Mouse (Mus musculus) spleen, embryonic (tissue): Measurements from ENCODE around the gene Tulp1.

Source experiments
- CTCF ChIA-PET: fragments of 350-600 bp; sonication (Branson Sonifier 250); formaldehyde crosslinking; loops from one replicate; lab custom pipeline; 2022; lab: Charles Lee

Tulp1 gene

GRCm38 (mm10) chr17:28365122-28365521 is at the start of gene Tulp1:
TSS of gene Tulp1 (minus strand) at chr17:28365222.
- CTCF ChIA-PET, result no interaction called here

GRCm38 (mm10) chr17:28411381-28411960 is 46.4 kb upstream of the Tulp1 start:
- CTCF ChIA-PET, result interaction anchor here (0.5 kb wide), 1 partner anchor 734 kb away, joined by 8 read pairs; no protein-coding TSS in a partner anchor

GRCm38 (mm10) chr17:28410731-28411130 is 45.7 kb upstream of the Tulp1 start:
- CTCF ChIA-PET, result no interaction called here

- CTCF ChIA-PET, result interaction anchor here (0.7 to 1.5 kb wide), 3 partner anchors 116 to 153 kb away, joined by 3 to 9 read pairs (median 3); no protein-coding TSS in a partner anchor
These were observed 43.4 kb upstream of the Tulp1 start for GRCm38 (mm10) chr17:28408251-28408918.

GRCm38 (mm10) chr17:28407418-28408250 is 42.6 kb upstream of the Tulp1 start:
- CTCF ChIA-PET, result interaction anchor here (0.5 to 1.5 kb wide), 3 partner anchors 117 to 130 kb away, joined by 3 to 9 read pairs (median 6); partner anchors contain the start of gene Armc12

- CTCF ChIA-PET, result no interaction called here
These were observed 41.4 kb upstream of the Tulp1 start for GRCm38 (mm10) chr17:28406471-28406870.

- CTCF ChIA-PET, result interaction anchor here (0.7 to 1.0 kb wide), 3 partner anchors 119 to 124 kb away, joined by 3 read pairs; no protein-coding TSS in a partner anchor
These were observed 39.7 kb upstream of the Tulp1 start for GRCm38 (mm10) chr17:28404745-28405144.

GRCm38 (mm10) chr17:28404301-28404700 is 39.3 kb upstream of the Tulp1 start:
- CTCF ChIA-PET, result interaction anchor here (0.7 to 1.0 kb wide), 2 partner anchors 120 to 124 kb away, joined by 3 read pairs; no protein-coding TSS in a partner anchor

GRCm38 (mm10) chr17:28394994-28395393 is 30.0 kb upstream of the Tulp1 start:
- CTCF ChIA-PET, result interaction anchor here (1.6 kb wide), 1 partner anchor 11 kb away, joined by 3 read pairs; no protein-coding TSS in a partner anchor

- CTCF ChIA-PET, result interaction anchor here (0.6 to 1.6 kb wide), 2 partner anchors 12 to 27 kb away, joined by 3 to 9 read pairs; no protein-coding TSS in a partner anchor
These were observed 29.2 kb upstream of the Tulp1 start for GRCm38 (mm10) chr17:28394051-28394765.

GRCm38 (mm10) chr17:28391568-28392432 is 26.8 kb upstream of the Tulp1 start:
- CTCF ChIA-PET, result interaction anchor here (0.6 kb wide), 2 partner anchors 136 to 172 kb away, joined by 3 to 4 read pairs; no protein-coding TSS in a partner anchor

- CTCF ChIA-PET, result no interaction called here
These were observed 23.5 kb upstream of the Tulp1 start for GRCm38 (mm10) chr17:28388534-28388933.

- CTCF ChIA-PET, result interaction anchor here (1.8 kb wide), 1 partner anchor 142 kb away, joined by 8 read pairs; no protein-coding TSS in a partner anchor
These were observed 21.3 kb upstream of the Tulp1 start for GRCm38 (mm10) chr17:28386150-28386905.

GRCm38 (mm10) chr17:28384298-28384697 is 19.3 kb upstream of the Tulp1 start:
- CTCF ChIA-PET, result no interaction called here

GRCm38 (mm10) chr17:28380255-28380654 is 15.2 kb upstream of the Tulp1 start:
- CTCF ChIA-PET, result no interaction called here

GRCm38 (mm10) chr17:28375592-28376061 is 10.6 kb upstream of the Tulp1 start:
- CTCF ChIA-PET, result no interaction called here

- CTCF ChIA-PET, result interaction anchor here (0.5 kb wide), 1 partner anchor 151 kb away, joined by 3 read pairs; no protein-coding TSS in a partner anchor
These were observed 9.5 kb upstream of the Tulp1 start for GRCm38 (mm10) chr17:28374494-28374893.

GRCm38 (mm10) chr17:28373821-28374220 is 8.8 kb upstream of the Tulp1 start:
- CTCF ChIA-PET, result no interaction called here

- CTCF ChIA-PET, result no interaction called here
These were observed 6.9 kb upstream of the Tulp1 start for GRCm38 (mm10) chr17:28371941-28372340.
